Mouse (Mus musculus): ENCODE data around the gene Epn2.

Epn2 gene

GRCm38 (mm10) chr11:61592061-61592460, 12.6 kb upstream of the Epn2 start:
- in situ Hi-C loops (cut with MboI, MseI) = no loop called here

GRCm38 (mm10) chr11:61590516-61591213, 11.2 kb upstream of the Epn2 start:
- in situ Hi-C loops (cut with MboI, MseI) = no loop called here

GRCm38 (mm10) chr11:61585421-61585820, 5.9 kb upstream of the Epn2 start:
- in situ Hi-C loops (cut with MboI, MseI) = no loop called here

GRCm38 (mm10) chr11:61584830-61585229, 5.3 kb upstream of the Epn2 start:
- in situ Hi-C loops (cut with MboI, MseI) = loop anchor here (5.0 kb wide), 1 partner anchor 42 kb away; no protein-coding TSS in a partner anchor

GRCm38 (mm10) chr11:61584096-61584495, 4.6 kb upstream of the Epn2 start:
- in situ Hi-C loops (cut with MboI, MseI) = loop anchor here (5.0 kb wide), 1 partner anchor 43 kb away; no protein-coding TSS in a partner anchor

GRCm38 (mm10) chr11:61582808-61583207, 3.3 kb upstream of the Epn2 start:
- in situ Hi-C loops (cut with MboI, MseI) = loop anchor here (5.0 kb wide), 1 partner anchor 44 kb away; no protein-coding TSS in a partner anchor

- in situ Hi-C loops (cut with MboI, MseI) = loop anchor here (5.0 kb wide), 1 partner anchor 47 kb away; no protein-coding TSS in a partner anchor
These were observed 443 bp upstream of the Epn2 start for GRCm38 (mm10) chr11:61579878-61580381.

- in situ Hi-C loops (cut with MboI, MseI) = no loop called here
These were observed 925 bp downstream of the Epn2 start for GRCm38 (mm10) chr11:61578541-61578982.

GRCm38 (mm10) chr11:61577991-61578390, 1.5 kb downstream of the Epn2 start:
- in situ Hi-C loops (cut with MboI, MseI) = no loop called here

GRCm38 (mm10) chr11:61577349-61577748, 2.1 kb downstream of the Epn2 start:
- in situ Hi-C loops (cut with MboI, MseI) = no loop called here

- in situ Hi-C loops (cut with MboI, MseI) = no loop called here
These were observed 6.2 kb downstream of the Epn2 start for GRCm38 (mm10) chr11:61573266-61573665.

GRCm38 (mm10) chr11:61571225-61571624, 8.3 kb downstream of the Epn2 start:
- in situ Hi-C loops (cut with MboI, MseI) = no loop called here

- in situ Hi-C loops (cut with MboI, MseI) = no loop called here
These were observed 9.8 kb downstream of the Epn2 start for GRCm38 (mm10) chr11:61569671-61570070.

- in situ Hi-C loops (cut with MboI, MseI) = no loop called here
These were observed 14.9 kb downstream of the Epn2 start for GRCm38 (mm10) chr11:61564566-61564965.

- in situ Hi-C loops (cut with MboI, MseI) = no loop called here
These were observed 15.5 kb downstream of the Epn2 start for GRCm38 (mm10) chr11:61563939-61564338.

- in situ Hi-C loops (cut with MboI, MseI) = no loop called here
These were observed 17.1 kb downstream of the Epn2 start for GRCm38 (mm10) chr11:61562421-61562820.

- in situ Hi-C loops (cut with MboI, MseI) = no loop called here
These were observed 19.9 kb downstream of the Epn2 start for GRCm38 (mm10) chr11:61559572-61559971.

- in situ Hi-C loops (cut with MboI, MseI) = no loop called here
These were observed 26.3 kb downstream of the Epn2 start for GRCm38 (mm10) chr11:61553015-61553754.

- in situ Hi-C loops (cut with MboI, MseI) = no loop called here
These were observed 28.9 kb downstream of the Epn2 start for GRCm38 (mm10) chr11:61550631-61551030.

GRCm38 (mm10) chr11:61547710-61548109, 31.8 kb downstream of the Epn2 start:
- in situ Hi-C loops (cut with MboI, MseI) = no loop called here

GRCm38 (mm10) chr11:61546452-61546851, 33.0 kb downstream of the Epn2 start:
- in situ Hi-C loops (cut with MboI, MseI) = no loop called here

- in situ Hi-C loops (cut with MboI, MseI) = no loop called here
These were observed 33.9 kb downstream of the Epn2 start for GRCm38 (mm10) chr11:61545586-61545985.

- in situ Hi-C loops (cut with MboI, MseI) = no loop called here
These were observed 38.4 kb downstream of the Epn2 start for GRCm38 (mm10) chr11:61541106-61541505.
